Mouse (Mus musculus): ENCODE measurements around the gene Tcstv3. TPM values are rescaled to one million over a fixed set of nuclear protein-coding genes. Genes with fewer than 3 reads are reported as not detected.

Tcstv3 gene
- polyA plus RNA-seq, 1 experiment = 0.20 TPM

DNA sequence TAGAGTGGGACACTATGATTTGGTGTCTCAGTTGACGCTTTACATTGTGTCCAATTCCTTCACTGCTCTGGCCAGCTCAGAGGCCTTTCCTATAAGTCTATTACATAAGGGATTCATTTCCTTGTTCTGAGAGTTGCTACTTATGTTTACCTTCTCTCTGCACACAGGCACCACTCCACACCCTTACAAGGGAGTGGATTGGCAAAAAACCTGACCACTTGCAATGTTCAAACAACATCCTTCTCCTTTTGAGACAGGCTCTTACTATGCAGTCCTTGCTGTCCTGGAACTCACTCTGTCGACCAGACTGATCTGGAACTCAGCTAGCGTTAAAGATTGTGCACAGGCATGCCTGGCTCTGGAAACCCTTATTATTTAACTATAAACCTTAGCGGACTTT is 5.9 kb upstream of the Tcstv3 start:
- no peaks in the 10 kb centered on the region for H3K36me3 ChIP-seq (ENCODE audit: control insufficient read depth, insufficient read depth)
- H3ac ChIP-seq (ENCODE audit: control insufficient read depth, insufficient read length, low read depth) = no peak overlapping the region
- no peak overlapping the region for H3K4me3 ChIP-seq (ENCODE audit: insufficient read depth, poor library complexity, severe bottlenecking)
- H3K79me3 ChIP-seq (ENCODE audit: low read depth) = no peaks in the 10 kb centered on the region
- H3K27me3 ChIP-seq (ENCODE audit: control insufficient read depth, insufficient read depth, insufficient read length) = no peaks in the 10 kb centered on the region
- no peak for TF ChIP-seq CEBPB (IDR thresholded peaks at IDR 0.05; ENCODE audit: low read depth)
- no peak for TF ChIP-seq USF1 (IDR thresholded peaks at IDR 0.05; ENCODE audit: low read depth)
- TF ChIP-seq MYOD1 (IDR thresholded peaks at IDR 0.05; ENCODE audit: control insufficient read depth, insufficient read length, low read depth) = no peak
- TF ChIP-seq CTCF (IDR thresholded peaks at IDR 0.05; ENCODE audit: control insufficient read depth, insufficient read depth, insufficient read length) = no peak
- TF ChIP-seq FOSL1 (IDR thresholded peaks at IDR 0.05; ENCODE audit: insufficient read depth, low read length, poor library complexity, severe bottlenecking) = no peak
- no peak for TF ChIP-seq MYOG (IDR thresholded peaks at IDR 0.05; ENCODE audit: control insufficient read depth, extremely low read depth, insufficient read length)
- no peak for TF ChIP-seq MAX (IDR thresholded peaks at IDR 0.05)
- H3K79me2 ChIP-seq (ENCODE audit: control insufficient read depth, insufficient read depth) = no peaks in the 10 kb centered on the region

- TF ChIP-seq MYOD1 (IDR thresholded peaks at IDR 0.05; ENCODE audit: control insufficient read depth, insufficient read length, low read depth) = no peak
- no peak for TF ChIP-seq MAX (IDR thresholded peaks at IDR 0.05)
- TF ChIP-seq CEBPB (IDR thresholded peaks at IDR 0.05; ENCODE audit: low read depth) = no peak
- no peak for TF ChIP-seq USF1 (IDR thresholded peaks at IDR 0.05; ENCODE audit: low read depth)
- no peak for TF ChIP-seq MYOG (IDR thresholded peaks at IDR 0.05; ENCODE audit: control insufficient read depth, extremely low read depth, insufficient read length)
- no peak for TF ChIP-seq CTCF (IDR thresholded peaks at IDR 0.05; ENCODE audit: control insufficient read depth, insufficient read depth, insufficient read length)
- TF ChIP-seq FOSL1 (IDR thresholded peaks at IDR 0.05; ENCODE audit: insufficient read depth, low read length, poor library complexity, severe bottlenecking) = no peak
- no peak overlapping the region for H3ac ChIP-seq (ENCODE audit: control insufficient read depth, insufficient read length, low read depth)
- H3K4me3 ChIP-seq (ENCODE audit: insufficient read depth, poor library complexity, severe bottlenecking) = no peak overlapping the region
- no peaks in the 10 kb centered on the region for H3K79me2 ChIP-seq (ENCODE audit: control insufficient read depth, insufficient read depth)
- H3K79me3 ChIP-seq (ENCODE audit: low read depth) = no peaks in the 10 kb centered on the region
- H3K36me3 ChIP-seq (ENCODE audit: control insufficient read depth, insufficient read depth) = no peaks in the 10 kb centered on the region
- no peaks in the 10 kb centered on the region for H3K27me3 ChIP-seq (ENCODE audit: control insufficient read depth, insufficient read depth, insufficient read length)
Measured at GRCm38 (mm10) chr13:120313584-120313983, 3.1 kb upstream of the Tcstv3 start.

DNA sequence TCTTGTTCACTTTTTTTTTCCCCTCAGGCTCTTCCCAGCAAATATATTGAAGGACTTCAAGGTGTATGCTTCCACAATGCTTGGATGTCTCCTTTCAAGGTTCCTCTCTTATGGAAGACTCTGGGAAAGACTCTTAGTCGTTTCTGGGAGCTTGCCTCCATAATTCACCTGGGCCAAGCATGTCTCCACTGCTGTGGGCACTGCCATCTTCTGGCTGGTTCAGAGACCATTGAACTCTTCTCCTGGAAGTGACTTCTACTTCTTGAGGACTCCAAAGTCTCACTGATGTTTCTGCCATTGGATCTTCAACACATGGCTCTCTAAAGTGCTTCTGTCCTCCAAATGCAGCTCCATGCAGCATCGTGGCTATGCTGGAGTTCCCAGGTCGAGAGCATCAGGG is 3.5 kb downstream of the Tcstv3 start:
- TF ChIP-seq FOSL1 (IDR thresholded peaks at IDR 0.05; ENCODE audit: insufficient read depth, low read length, poor library complexity, severe bottlenecking) (no peak), MYOG (IDR thresholded peaks at IDR 0.05; ENCODE audit: control insufficient read depth, extremely low read depth, insufficient read length) (no peak), CTCF (IDR thresholded peaks at IDR 0.05; ENCODE audit: control insufficient read depth, insufficient read depth, insufficient read length) (no peak), MYOD1 (IDR thresholded peaks at IDR 0.05; ENCODE audit: control insufficient read depth, insufficient read length, low read depth) (no peak), MAX (IDR thresholded peaks at IDR 0.05) (no peak), USF1 (IDR thresholded peaks at IDR 0.05; ENCODE audit: low read depth) (no peak), CEBPB (IDR thresholded peaks at IDR 0.05; ENCODE audit: low read depth) (no peak)

DNA sequence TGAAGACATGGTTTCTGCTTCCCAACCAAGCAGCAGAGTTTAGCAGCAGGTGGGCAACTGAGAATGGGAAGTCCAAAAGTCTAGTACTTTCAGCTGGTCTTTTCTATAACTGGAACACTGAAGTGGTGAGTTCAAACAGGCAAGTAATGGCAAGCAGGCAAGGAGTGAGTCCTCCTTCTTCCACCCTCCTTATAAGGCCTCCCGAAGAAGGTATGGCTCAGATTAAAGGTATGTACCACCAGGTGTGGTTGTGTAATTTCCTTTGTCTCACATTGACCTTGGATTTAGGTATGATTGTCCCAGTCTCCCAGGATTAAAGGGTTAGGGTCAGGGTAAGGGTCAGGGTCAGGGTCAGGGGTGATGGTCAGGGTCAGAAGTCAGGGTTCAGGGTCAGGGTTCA is 4.0 kb downstream of the Tcstv3 start:
- TF ChIP-seq CEBPB (IDR thresholded peaks at IDR 0.05; ENCODE audit: low read depth) (no peak), MAX (IDR thresholded peaks at IDR 0.05) (no peak), MYOD1 (IDR thresholded peaks at IDR 0.05; ENCODE audit: control insufficient read depth, insufficient read length, low read depth) (no peak), MYOG (IDR thresholded peaks at IDR 0.05; ENCODE audit: control insufficient read depth, extremely low read depth, insufficient read length) (no peak), USF1 (IDR thresholded peaks at IDR 0.05; ENCODE audit: low read depth) (no peak), CTCF (IDR thresholded peaks at IDR 0.05; ENCODE audit: control insufficient read depth, insufficient read depth, insufficient read length) (no peak), FOSL1 (IDR thresholded peaks at IDR 0.05; ENCODE audit: insufficient read depth, low read length, poor library complexity, severe bottlenecking) (no peak)
- H3ac ChIP-seq (ENCODE audit: control insufficient read depth, insufficient read length, low read depth) = no peak overlapping the region
- H3K79me2 ChIP-seq (ENCODE audit: control insufficient read depth, insufficient read depth) = no peaks in the 10 kb centered on the region

More for the DNA sequence above, 3.5 kb downstream of the Tcstv3 start:
- Histone ChIP-seq H3K79me3 (ENCODE audit: low read depth) (no peaks in the 10 kb centered on the region), H3K4me3 (ENCODE audit: insufficient read depth, poor library complexity, severe bottlenecking) (no peak overlapping the region), H3K36me3 (ENCODE audit: control insufficient read depth, insufficient read depth) (no peaks in the 10 kb centered on the region), H3ac (ENCODE audit: control insufficient read depth, insufficient read length, low read depth) (no peak overlapping the region), H3K79me2 (ENCODE audit: control insufficient read depth, insufficient read depth) (no peaks in the 10 kb centered on the region), H3K27me3 (ENCODE audit: control insufficient read depth, insufficient read depth, insufficient read length) (no peaks in the 10 kb centered on the region)

More for the DNA sequence above, 4.0 kb downstream of the Tcstv3 start:
- H3K79me3 ChIP-seq (ENCODE audit: low read depth) = no peaks in the 10 kb centered on the region
- H3K36me3 ChIP-seq (ENCODE audit: control insufficient read depth, insufficient read depth) = no peaks in the 10 kb centered on the region
- H3K27me3 ChIP-seq (ENCODE audit: control insufficient read depth, insufficient read depth, insufficient read length) = no peaks in the 10 kb centered on the region
- no peak overlapping the region for H3K4me3 ChIP-seq (ENCODE audit: insufficient read depth, poor library complexity, severe bottlenecking)

Other genes starting within 250 kb of the Tcstv3 start
- 0.20 TPM for gene Gm20767, start 176.6 kb upstream of the Tcstv3 start, polyA plus RNA-seq (2012; fragmentation: generic; extraction: Trizol)
- gene Gm21818, start 144.4 kb upstream of the Tcstv3 start, polyA plus RNA-seq (2012; fragmentation: generic; extraction: Trizol) = not detected
- gene Gm21762, start 100.9 kb upstream of the Tcstv3 start, polyA plus RNA-seq (2012; fragmentation: generic; extraction: Trizol) = 0.16 TPM
- 0.04 TPM for gene Gm21731, start 77.8 kb upstream of the Tcstv3 start, polyA plus RNA-seq (2012; fragmentation: generic; extraction: Trizol)
- gene AF067061, start 53.8 kb upstream of the Tcstv3 start, polyA plus RNA-seq (2012; fragmentation: generic; extraction: Trizol) = 0.25 TPM
- gene BC147527, start 16.5 kb upstream of the Tcstv3 start, polyA plus RNA-seq (2012; fragmentation: generic; extraction: Trizol) = 0.18 TPM